Mouse (Mus musculus) kidney, postnatal 36 days (tissue): Measurements from ENCODE around the gene Lrrc4c.

Source experiments
- DNase-seq, 2 experiments: peaks; one replicate each; pipeline ENCODE4 v3.0.0; 2021 to 2022; ENCODE audit warnings: mixed read lengths in 2 of 2

The Lrrc4c gene

DNA sequence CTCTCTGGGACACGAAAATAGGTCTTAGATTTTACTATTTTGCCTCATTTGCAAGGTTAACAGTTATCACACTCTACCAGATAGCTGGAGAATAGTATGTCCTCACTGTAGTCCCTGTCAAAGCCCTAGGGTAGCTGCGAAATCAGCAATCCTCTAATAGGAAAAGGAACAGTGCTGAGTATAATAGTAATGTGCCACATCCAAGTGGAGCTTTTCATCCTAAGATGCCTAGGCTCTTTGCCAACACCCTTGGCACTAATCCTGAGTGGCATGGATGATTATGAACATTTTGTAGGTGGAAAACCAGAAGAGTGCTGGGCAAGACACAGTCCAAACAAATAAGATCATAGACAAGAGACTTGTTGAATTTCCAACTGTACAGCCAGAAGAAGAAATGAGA, 981.7 kb downstream of the Lrrc4c start:
- DNase-seq: no peak

DNA sequence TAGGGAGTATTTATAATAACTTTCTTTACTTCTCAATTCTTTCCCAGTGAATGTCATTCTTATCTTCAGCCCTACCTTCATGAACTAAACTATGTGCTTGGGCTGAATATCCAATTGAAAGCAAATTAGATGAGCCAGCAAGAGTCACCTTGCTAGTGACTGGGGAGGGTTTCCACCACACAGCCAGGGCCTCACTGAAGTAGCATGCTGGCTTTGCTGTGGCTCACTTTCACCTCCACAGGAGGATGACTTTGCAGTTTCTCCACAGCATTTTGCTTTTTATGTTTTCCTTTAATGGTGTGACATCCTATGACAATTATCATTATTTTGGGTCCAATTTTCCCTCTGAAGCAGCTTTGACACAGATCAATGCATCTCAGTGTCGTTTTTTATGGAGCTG, 1000.0 kb downstream of the Lrrc4c start:
- DNase-seq: no peak

GRCm38 (mm10) chr2:97318536-97318935, 1000.6 kb downstream of the Lrrc4c start:
- no peak for DNase-seq

DNA sequence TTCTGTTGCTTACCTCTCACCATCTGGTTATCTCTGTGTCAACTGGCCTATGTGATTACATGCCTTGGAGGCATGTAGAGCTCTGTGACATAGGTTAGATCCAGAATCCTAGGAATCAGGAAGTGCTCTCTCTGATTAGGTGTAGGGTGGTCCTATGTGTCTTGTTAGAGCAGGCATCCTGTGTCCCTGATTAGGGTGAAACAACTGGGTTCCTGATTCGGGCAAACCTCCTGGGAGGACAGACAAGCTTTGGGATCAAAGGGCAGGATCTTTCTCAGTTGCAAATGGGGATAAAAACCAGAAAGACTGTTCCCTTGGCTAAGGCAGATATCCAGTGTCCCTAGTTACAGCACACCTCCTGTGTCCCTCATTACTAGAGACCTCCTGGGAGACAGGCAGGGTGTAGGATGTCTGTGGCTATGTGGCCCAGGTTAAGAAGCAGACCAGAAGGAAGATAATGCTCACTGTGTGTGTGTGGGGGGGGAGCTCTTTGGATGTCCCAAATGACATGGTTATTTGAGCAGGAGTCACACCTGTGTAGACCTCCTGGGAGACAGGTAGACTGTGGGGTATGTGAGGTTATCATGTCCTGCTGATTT, 1014.2 kb downstream of the Lrrc4c start:
- no peak for DNase-seq

DNA sequence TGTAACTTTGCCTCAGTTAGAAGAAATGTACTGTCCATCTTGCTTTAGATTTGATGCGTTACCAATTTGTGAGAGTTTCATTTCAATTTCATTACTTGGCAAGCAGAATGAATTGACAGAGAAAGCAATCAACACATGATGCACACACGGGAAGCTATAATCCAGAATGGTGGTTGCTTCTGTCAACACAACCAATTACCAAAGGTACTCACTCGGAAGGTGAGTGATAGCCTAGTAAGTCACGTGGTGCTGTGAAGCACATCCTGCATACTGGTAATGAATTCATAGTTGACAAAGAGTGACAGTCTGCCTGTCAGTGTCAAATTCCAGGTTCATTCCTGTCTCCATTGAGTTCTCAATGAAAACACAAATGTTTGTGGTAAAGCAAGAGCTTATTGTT, 1021.7 kb downstream of the Lrrc4c start:
- no peak for DNase-seq

DNA sequence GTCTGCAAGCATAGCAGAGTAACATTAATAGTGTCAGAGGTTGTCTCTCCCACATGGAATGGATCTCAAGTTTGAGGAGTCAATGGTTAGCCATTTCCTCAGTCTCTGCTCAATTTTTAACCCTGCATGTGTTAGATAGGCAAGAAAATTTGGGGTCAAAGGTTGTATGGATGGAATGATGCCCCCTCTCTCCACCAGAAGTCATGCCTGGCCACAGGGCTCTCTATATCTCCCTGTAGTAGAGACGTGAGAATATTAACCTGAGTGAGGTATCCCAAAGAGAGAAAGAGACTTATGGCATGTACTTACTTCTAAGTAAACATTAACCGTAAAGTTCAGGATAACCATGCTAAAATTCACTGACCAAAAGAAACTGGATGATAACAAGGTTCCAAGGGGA, 1043.3 kb downstream of the Lrrc4c start:
- no peak for DNase-seq

GRCm38 (mm10) chr2:97369978-97370377, 1052.0 kb downstream of the Lrrc4c start:
- DNase-seq: no peak

- no peak for DNase-seq
These were observed 1073.5 kb downstream of the Lrrc4c start for GRCm38 (mm10) chr2:97391437-97391836.

- DNase-seq: no peak
These were observed 1073.9 kb downstream of the Lrrc4c start for GRCm38 (mm10) chr2:97391876-97392275.

DNA sequence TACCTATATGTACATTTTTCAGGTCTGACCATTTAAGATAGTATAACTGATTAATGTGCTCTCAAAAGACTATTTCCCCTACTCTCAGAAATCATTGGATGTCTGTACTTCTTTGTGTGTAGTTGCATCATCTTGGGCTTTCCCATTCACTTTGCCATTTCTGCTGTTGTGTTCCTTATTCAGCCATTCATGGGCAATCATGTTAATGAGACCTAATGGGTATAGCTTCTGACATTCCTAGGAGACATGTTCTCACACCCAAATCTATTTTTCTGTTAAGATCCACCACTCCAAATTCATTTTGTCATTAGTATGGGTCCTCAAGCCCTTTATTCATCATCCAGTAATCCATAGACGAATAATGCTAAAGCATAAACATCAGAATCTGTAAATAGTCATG, 1095.1 kb downstream of the Lrrc4c start:
- DNase-seq: no peak

DNA sequence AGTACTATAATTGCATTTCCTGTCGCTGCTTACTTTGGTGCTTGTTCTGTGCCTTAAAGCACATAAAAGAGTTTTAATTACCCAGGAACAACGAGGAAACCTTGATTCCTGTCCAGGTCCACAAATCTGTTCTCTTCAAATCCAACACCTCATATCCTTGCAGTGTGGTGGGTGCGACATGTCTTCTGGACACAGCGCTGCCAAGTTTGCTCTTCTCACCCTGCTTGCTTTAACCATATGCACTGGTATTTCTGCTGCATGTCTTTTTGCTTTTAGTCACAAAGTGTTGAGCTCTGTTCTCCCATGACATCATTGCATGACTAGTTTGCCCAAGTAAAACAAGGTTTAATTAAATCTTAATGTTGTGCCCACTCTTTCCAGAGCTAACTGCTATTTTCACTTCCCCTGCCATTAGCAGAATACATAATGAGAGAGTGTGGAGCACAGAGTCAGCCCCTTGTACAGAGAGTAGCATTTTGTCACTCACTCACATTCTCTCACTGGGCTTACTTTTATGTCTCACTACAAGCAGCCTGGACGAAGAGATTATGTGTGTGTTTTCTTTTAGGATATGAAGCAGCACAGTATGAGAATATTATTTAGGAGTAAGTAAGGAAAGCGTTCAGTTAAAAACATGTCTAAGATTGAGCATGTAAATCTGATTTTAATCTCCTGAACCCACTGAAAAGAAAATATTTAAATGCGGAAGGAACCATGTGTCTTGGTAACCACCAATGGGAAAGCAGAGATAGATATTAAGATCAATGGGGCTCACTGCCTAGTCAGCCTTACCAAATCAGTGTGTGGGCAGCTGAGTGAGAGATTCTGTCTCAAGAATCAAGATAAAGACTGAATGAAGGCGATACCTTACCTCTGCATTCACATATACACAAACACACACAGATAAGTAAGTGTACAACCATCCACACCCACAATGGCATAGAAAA, 1096.7 kb downstream of the Lrrc4c start:
- DNase-seq: no peak

GRCm38 (mm10) chr2:97434140-97434539, 1116.2 kb downstream of the Lrrc4c start:
- no peak for DNase-seq

- DNase-seq: no peak
These were observed 1117.6 kb downstream of the Lrrc4c start for GRCm38 (mm10) chr2:97435616-97436015.

GRCm38 (mm10) chr2:97437767-97438166, 1119.8 kb downstream of the Lrrc4c start:
- no peak for DNase-seq

GRCm38 (mm10) chr2:97463573-97463972, 1145.6 kb downstream of the Lrrc4c start:
- DNase-seq: no peak

- DNase-seq: peak; percentile 68 to 84
These were observed 1148.3 kb downstream of the Lrrc4c start for GRCm38 (mm10) chr2:97466243-97466793.

- peak in 1 of 2 experiments; percentile 12 for DNase-seq
These were observed 1149.1 kb downstream of the Lrrc4c start for GRCm38 (mm10) chr2:97467031-97467549.

GRCm38 (mm10) chr2:97467664-97468063, 1149.7 kb downstream of the Lrrc4c start:
- no peak for DNase-seq

GRCm38 (mm10) chr2:97468372-97468771, 1150.4 kb downstream of the Lrrc4c start:
- DNase-seq: no peak

DNA sequence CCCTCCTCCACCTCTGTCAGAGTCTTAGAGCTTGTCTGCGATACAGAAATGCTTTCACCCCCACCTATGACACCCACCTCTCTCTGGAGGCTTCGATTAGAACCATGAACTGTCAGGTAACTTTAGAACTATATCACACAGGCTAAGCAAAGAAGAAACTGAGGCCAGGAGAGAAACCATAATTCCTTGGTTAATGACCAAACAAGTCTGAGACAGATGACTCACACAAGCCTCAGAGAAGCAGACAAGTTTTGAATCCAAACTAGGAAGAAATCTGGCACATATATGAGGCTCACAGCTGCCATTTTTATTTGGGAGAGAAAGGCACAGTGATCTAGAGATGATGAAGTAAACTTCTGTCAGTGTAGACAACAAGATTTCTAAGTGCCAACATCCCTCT, 1151.4 kb downstream of the Lrrc4c start:
- DNase-seq: no peak

- DNase-seq: no peak
These were observed 1160.4 kb downstream of the Lrrc4c start for GRCm38 (mm10) chr2:97478175-97478924.

DNA sequence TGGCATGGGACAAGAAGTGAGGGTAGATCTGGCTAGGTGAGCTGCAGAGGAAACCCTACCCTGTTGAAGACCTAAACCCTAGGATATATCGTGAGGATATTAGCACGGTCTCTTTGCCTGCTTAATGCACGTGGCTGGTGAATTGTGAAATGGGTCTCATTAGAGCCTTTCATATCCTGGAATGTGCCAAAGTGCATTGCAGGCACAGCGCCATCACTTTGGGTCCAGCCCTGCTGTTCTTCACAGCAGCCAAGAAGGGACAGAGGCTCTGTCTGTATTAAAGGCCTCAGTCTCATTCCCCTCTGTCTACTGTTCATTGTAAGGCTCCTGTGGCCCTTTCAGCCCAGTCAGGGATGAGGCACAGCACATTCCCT, 1160.9 kb downstream of the Lrrc4c start:
- no peak for DNase-seq

GRCm38 (mm10) chr2:97484990-97485389, 1167.0 kb downstream of the Lrrc4c start:
- no peak for DNase-seq
